Mouse (Mus musculus): ENCODE measurements around the gene Rpp14.
"Not testable (repeated sequence)": the region's sequence is repeated elsewhere in the genome, so short reads cannot be mapped to it uniquely, and the experiment has no call there.

DNA sequence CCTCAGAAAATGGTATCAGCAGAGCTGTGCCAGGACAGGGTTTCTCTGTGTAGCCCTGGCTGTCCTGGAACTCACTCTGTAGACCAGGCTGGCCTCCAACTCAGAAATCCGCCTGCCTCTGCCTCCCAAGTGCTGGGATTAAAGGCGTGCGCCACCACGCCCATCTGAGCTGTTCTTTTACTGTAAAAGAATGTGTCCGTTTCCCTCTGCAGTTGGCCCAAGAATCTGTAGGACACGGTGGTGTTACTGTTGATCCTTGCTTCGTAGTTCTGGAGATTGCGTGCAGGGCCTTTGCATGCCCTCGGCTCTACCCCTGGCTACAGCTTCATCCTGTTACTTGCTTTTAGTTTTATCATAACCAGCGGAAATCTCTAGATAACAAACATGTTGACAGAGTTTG is 43.4 kb downstream of the Rpp14 start:
- not testable (repeated sequence) for TF ChIP-seq POLR2A (IDR thresholded peaks at IDR 0.05; ENCODE audit: borderline replicate concordance, insufficient read depth, low read length); CTCF (IDR thresholded peaks at IDR 0.05; ENCODE audit: borderline replicate concordance, insufficient read depth, low read depth, low read length)

All from cerebellum, adult 2 months (tissue).